Mouse (Mus musculus) forebrain, embryonic 13.5 days (tissue): ENCODE measurements around the gene Nxt1. TPM values are rescaled to one million over a fixed set of nuclear protein-coding genes. Genes with fewer than 3 reads are reported as not detected.

Experiments used
- ATAC-seq: fragments of 200-750 bp; cut with Nextera tagmentation; 2 replicates; pipeline ENCODE4 v1.8.0; 2017
- H3K27ac ChIP-seq: fragments of 300-500 bp; sonication (generic); 2 replicates; pipeline ENCODE4 v1.5.1; 2015; ENCODE audit warnings: inconsistent platforms, mild to moderate bottlenecking, moderate library complexity
- H3K27me3 ChIP-seq: fragments of 300-500 bp; sonication (generic); 2 replicates; pipeline ENCODE4 v1.6.1; 2015; ENCODE audit warnings: mild to moderate bottlenecking, inconsistent platforms
- H3K36me3 ChIP-seq: fragments of 300-500 bp; sonication (generic); 2 replicates; pipeline ENCODE4 v1.6.1; 2015; ENCODE audit warnings: mild to moderate bottlenecking, inconsistent platforms; ENCODE audit not compliant: poor library complexity, severe bottlenecking
- H3K4me1 ChIP-seq: fragments of 300-500 bp; sonication (generic); 2 replicates; pipeline ENCODE4 v1.6.1; 2015; ENCODE audit warnings: inconsistent platforms
- H3K4me2 ChIP-seq: fragments of 300-500 bp; sonication (generic); 2 replicates; pipeline ENCODE4 v1.6.1; 2015; ENCODE audit warnings: inconsistent platforms, mild to moderate bottlenecking, moderate library complexity
- H3K4me3 ChIP-seq: fragments of 300-500 bp; sonication (generic); 2 replicates; pipeline ENCODE4 v1.5.1; 2015; ENCODE audit warnings: mild to moderate bottlenecking, inconsistent platforms
- H3K9ac ChIP-seq: fragments of 300-500 bp; sonication (generic); 2 replicates; pipeline ENCODE4 v1.6.1; 2015; ENCODE audit warnings: mild to moderate bottlenecking, inconsistent platforms
- H3K9me3 ChIP-seq: fragments of 300-500 bp; sonication (generic); replicated peaks from 2 replicates; pipeline ENCODE4 v1.6.1; 2016; ENCODE audit warnings: inconsistent platforms
- WGBS: fragments of 180-500 bp; shearing (Covaris S2); methylation state at CpG from one replicate; pipeline ENCODE4 v1.1.7; 2015; 5-methylcytosine and 5-hydroxymethylcytosine counted together
- polyA plus RNA-seq: library from polyadenylated mRNA; unstranded; fragments of >200 nt; fragmentation: Nextera tagmentation; extraction: Ambion mirVana; gene quantifications from 2 replicates; pipeline ENCODE4 v1.2.1, GENCODE M21; 2015

Nxt1 gene
- 101 and 102 TPM in 2 replicates for polyA plus RNA-seq

DNA sequence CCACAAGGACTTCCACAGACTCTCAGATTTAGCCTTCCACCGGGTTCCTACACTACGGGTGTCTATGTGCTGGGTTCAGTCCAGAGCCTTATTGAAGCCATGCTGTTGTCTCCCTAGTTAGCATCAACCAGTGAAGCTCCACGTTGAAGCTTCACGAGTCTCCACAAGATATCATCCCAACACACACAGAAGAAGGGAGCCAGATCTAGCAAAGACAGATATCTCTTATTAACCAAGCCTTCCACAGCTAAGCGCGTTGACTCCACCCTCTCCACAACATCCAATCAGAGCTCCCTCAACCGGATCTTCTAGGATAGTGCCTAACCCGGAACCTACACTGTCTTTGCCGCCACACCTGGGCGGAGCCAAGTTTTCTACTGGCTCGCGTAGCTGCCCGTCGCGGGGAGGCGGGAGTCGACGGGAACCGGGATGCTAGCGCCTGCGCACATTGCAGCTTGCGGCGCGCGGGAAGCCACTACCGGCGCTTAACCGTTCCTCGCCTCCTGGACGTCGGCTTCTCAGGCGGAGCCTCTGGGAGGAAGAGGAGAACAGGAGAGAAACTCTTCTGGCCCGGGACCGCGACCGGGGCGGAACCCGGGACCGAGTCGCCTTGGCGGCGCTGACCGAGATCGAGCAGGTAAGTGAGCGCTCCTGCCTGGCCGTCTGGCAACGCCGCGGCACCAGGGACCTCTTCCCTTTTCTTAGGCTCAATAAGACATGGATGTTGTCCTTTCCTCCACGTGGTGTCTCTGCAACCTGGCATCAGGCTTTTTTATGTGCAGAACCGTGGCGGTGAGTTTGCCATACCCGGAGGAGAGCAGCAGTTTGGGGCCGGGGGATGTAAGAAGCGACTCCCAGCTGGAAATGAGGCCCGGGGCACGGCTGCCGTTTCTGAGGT lies at the start of gene Nxt1:
Gene Nxt1, plus strand, starts transcription at position 403 of the 898 bp plus-strand sequence.
- H3K4me3 ChIP-seq, result peak within 1 kb of the TSS; percentile 81
- peak within 1 kb of the TSS; percentile 93 for H3K9ac ChIP-seq
- peaks cover 41% of the 10 kb centered on the region for H3K4me1 ChIP-seq
- H3K27me3 ChIP-seq, result no peaks in the 10 kb centered on the region
- no peaks in the 10 kb centered on the region for H3K9me3 ChIP-seq
- under 1% methylated on average over 58 of the region's 58 CpGs for WGBS
- H3K4me2 ChIP-seq, result peak within 1 kb of the TSS; percentile 91
- peak within 1 kb of the TSS; percentile 61 for H3K27ac ChIP-seq
- ATAC-seq, result peak; percentile 100
- H3K36me3 ChIP-seq, result peaks cover 27% of the 10 kb centered on the region

DNA sequence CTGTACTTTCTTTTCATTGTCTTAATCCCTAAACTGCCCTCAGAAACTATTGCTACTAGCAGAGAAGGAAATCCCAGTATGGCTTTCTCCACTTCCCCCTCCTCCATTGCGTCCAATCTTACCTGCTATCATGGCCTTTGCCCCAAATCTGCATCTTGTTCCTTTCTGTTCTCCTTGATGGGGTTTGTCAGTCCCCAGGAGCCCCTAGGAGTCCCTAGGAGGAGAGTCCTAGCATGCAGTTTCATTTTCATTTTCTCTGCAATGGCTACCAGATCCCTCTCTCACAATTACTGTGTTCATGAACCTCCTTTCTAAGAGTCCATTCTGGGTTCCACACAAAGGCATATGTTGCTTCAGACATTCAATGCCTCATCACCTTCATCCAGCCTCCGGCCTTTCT lies 49.3 kb upstream of the Nxt1 start:
- 90% methylated on average over 2 of the region's 2 CpGs for WGBS
- no peaks in the 10 kb centered on the region for H3K36me3 ChIP-seq
- no peaks in the 10 kb centered on the region for H3K9me3 ChIP-seq
- H3K27me3 ChIP-seq, result no peaks in the 10 kb centered on the region
- ATAC-seq, result no peak
- no peak overlapping the region for H3K27ac ChIP-seq
- H3K4me1 ChIP-seq, result no peaks in the 10 kb centered on the region
- no peak overlapping the region for H3K4me3 ChIP-seq
- H3K9ac ChIP-seq, result no peak overlapping the region
- no peak overlapping the region for H3K4me2 ChIP-seq

- Histone ChIP-seq H3K27ac (no peak overlapping the region), H3K4me3 (no peak overlapping the region), H3K4me1 (no peaks in the 10 kb centered on the region), H3K27me3 (no peaks in the 10 kb centered on the region), H3K36me3 (no peaks in the 10 kb centered on the region), H3K9me3 (no peaks in the 10 kb centered on the region), H3K9ac (no peak overlapping the region), H3K4me2 (no peak overlapping the region)
- no peak for ATAC-seq
- 89% methylated on average over 3 of the region's 3 CpGs for WGBS
These were observed 47.9 kb upstream of the Nxt1 start for GRCm38 (mm10) chr2:148624484-148624883.

DNA sequence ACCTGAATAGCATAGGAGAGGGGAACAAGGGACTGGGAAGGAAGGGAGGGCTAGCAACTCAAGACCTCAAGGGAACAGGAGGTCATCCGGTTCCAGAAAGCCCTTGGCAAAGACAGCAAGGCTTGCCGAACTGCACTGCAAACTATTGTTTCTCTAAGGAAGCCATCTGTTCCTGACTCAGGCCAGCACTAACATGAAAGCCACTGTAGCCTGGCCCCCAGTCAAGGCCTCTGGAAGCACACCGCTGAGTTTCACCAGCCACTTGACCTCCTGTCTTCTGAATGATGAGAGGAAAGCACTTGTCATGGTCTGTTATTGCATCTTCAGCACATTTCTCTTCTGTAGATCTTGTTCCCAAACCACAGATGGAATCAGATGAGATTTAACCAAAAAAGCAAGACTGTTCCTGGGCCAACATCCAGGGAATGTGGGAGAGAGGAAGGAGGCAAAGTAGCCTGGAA lies 45.4 kb upstream of the Nxt1 start:
- no peaks in the 10 kb centered on the region for H3K9me3 ChIP-seq
- H3K4me3 ChIP-seq, result no peak overlapping the region
- H3K36me3 ChIP-seq, result no peaks in the 10 kb centered on the region
- WGBS, result 77% methylated on average over 3 of the region's 3 CpGs
- no peak overlapping the region for H3K4me2 ChIP-seq
- no peak overlapping the region for H3K9ac ChIP-seq
- H3K27me3 ChIP-seq, result no peaks in the 10 kb centered on the region
- no peak for ATAC-seq
- H3K27ac ChIP-seq, result no peak overlapping the region
- no peaks in the 10 kb centered on the region for H3K4me1 ChIP-seq

DNA sequence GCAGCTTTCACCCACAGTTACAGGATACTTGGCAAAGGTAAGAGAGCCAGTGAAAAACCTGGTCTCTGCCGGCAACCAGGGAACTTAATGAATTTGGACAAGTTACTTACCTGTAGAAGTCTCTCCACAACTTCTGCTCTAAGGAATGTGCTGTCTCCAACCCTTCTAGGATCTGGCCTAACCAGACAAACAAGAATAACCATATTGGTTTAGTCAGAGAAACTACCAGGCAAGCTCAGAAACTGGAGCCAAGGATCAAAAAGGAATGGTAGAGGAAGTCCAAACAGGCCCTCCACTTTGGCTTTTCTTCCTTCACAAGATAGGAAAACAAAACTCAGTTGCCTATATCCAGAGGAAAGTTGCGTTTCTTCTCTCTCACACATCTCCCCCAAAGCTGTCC lies 41.4 kb upstream of the Nxt1 start:
- WGBS, result 94% methylated on average over 2 of the region's 2 CpGs
- Histone ChIP-seq H3K4me1 (no peaks in the 10 kb centered on the region), H3K4me2 (no peak overlapping the region), H3K36me3 (no peaks in the 10 kb centered on the region), H3K9ac (no peak overlapping the region), H3K4me3 (no peak overlapping the region), H3K9me3 (no peaks in the 10 kb centered on the region), H3K27ac (no peak overlapping the region), H3K27me3 (no peaks in the 10 kb centered on the region)
- ATAC-seq, result no peak

GRCm38 (mm10) chr2:148631602-148632001 lies 40.8 kb upstream of the Nxt1 start:
- Histone ChIP-seq H3K27ac (no peak overlapping the region), H3K4me2 (no peak overlapping the region), H3K4me3 (no peak overlapping the region), H3K27me3 (no peaks in the 10 kb centered on the region), H3K9ac (no peak overlapping the region), H3K36me3 (no peaks in the 10 kb centered on the region), H3K4me1 (no peaks in the 10 kb centered on the region), H3K9me3 (no peaks in the 10 kb centered on the region)
- no peak for ATAC-seq
- WGBS, result 97% methylated on average over 3 of the region's 3 CpGs

DNA sequence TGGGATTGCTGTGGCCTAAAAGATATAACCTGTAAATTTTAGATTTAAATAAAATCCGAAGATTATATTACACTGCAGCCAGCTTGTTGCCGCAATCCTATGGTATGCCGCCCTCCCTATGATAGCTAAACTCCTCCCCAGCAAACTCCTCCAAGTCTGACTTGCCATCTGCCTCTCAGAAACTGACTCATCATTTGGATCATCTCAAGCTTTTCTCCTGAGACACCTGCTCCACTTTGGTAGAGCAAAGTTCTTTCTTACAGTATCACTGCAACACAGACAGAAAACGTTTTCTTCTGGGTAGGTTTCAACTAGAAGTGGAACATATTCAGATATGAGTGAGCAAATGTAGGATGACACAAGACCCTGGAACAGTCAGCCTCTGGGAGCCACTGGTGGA lies 37.9 kb upstream of the Nxt1 start:
- Histone ChIP-seq H3K4me2 (no peak overlapping the region), H3K9ac (no peak overlapping the region), H3K36me3 (no peaks in the 10 kb centered on the region), H3K27ac (no peak overlapping the region), H3K4me3 (no peak overlapping the region), H3K4me1 (no peaks in the 10 kb centered on the region), H3K9me3 (no peaks in the 10 kb centered on the region), H3K27me3 (no peaks in the 10 kb centered on the region)
- ATAC-seq, result no peak
- 94% methylated on average over 4 of the region's 4 CpGs for WGBS

- Histone ChIP-seq H3K9me3 (no peaks in the 10 kb centered on the region), H3K4me3 (no peak overlapping the region), H3K27ac (no peak overlapping the region), H3K4me2 (no peak overlapping the region), H3K4me1 (no peaks in the 10 kb centered on the region), H3K9ac (no peak overlapping the region), H3K36me3 (no peaks in the 10 kb centered on the region), H3K27me3 (no peaks in the 10 kb centered on the region)
- WGBS, result 82% methylated on average over 1 of the region's 1 CpGs
- ATAC-seq, result no peak
These were observed 29.6 kb upstream of the Nxt1 start for GRCm38 (mm10) chr2:148642610-148643370.

DNA sequence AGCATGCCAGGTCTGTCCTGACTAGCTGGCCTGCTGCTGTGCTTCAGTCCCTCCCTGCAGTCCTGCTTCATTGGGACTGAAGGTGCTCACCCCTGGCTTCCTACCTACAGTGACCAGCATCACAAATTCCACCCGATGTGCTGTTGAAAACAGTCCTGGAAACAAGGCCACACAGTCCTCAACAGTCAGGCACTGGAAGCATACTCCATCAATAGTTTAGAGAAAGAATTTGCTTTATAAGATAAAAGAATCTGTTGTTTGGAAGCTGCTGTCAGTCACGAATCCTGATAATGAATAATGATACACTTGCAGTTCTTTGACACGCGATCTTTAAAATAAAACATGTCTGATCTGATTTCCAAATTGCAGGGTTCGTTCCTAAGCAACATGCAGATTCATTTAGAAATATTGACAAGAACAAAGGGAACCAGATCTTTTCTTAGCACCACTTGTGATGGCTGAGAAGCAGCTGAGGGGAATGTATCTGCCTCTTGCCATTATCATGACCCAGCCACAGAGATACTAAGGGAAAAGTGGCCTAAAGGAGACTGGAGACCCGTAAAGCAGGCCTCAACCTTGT lies 27.9 kb upstream of the Nxt1 start:
- no peak overlapping the region for H3K4me2 ChIP-seq
- peak; percentile 59 for ATAC-seq
- no peaks in the 10 kb centered on the region for H3K9me3 ChIP-seq
- no peak overlapping the region for H3K4me3 ChIP-seq
- 68% methylated on average over 6 of the region's 6 CpGs for WGBS
- H3K36me3 ChIP-seq, result no peaks in the 10 kb centered on the region
- H3K27me3 ChIP-seq, result no peaks in the 10 kb centered on the region
- no peak overlapping the region for H3K27ac ChIP-seq
- no peak overlapping the region for H3K9ac ChIP-seq
- no peaks in the 10 kb centered on the region for H3K4me1 ChIP-seq

GRCm38 (mm10) chr2:148650587-148651357 lies 21.6 kb upstream of the Nxt1 start:
- H3K27me3 ChIP-seq, result no peaks in the 10 kb centered on the region
- no peak overlapping the region for H3K4me3 ChIP-seq
- no peak overlapping the region for H3K27ac ChIP-seq
- WGBS, result 7% methylated on average over 3 of the region's 3 CpGs
- H3K9me3 ChIP-seq, result no peaks in the 10 kb centered on the region
- H3K36me3 ChIP-seq, result no peaks in the 10 kb centered on the region
- H3K4me1 ChIP-seq, result 0 out of 2 replicates have a peak, but pooled peaks cover 10% of the 10 kb centered on the region
- no peak overlapping the region for H3K4me2 ChIP-seq
- H3K9ac ChIP-seq, result no peak overlapping the region
- ATAC-seq, result peak; percentile 26; the same call in 1 of the 2 replicates

DNA sequence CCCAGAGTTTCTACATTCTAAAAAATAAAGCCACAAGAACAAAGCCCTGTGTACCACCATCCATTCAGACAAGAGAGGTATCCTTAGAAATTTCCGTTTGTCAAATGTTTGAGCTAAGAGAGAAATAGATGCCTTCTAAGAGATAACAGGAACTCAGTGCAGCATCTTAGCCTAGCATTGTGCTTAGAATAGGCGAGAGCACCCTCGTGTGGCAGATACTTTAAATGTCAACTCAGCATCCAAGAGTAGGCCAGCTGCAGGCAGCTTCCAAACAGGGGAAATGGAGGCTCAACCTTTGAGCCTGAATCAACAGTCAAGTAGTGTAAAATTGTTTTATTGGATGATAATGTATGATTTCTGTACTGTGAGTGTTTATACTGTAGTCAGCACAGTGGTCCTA lies 17.4 kb upstream of the Nxt1 start:
- H3K4me2 ChIP-seq, result no peak overlapping the region
- H3K36me3 ChIP-seq, result no peaks in the 10 kb centered on the region
- no peak overlapping the region for H3K9ac ChIP-seq
- H3K9me3 ChIP-seq, result no peaks in the 10 kb centered on the region
- H3K27ac ChIP-seq, result no peak overlapping the region
- 4% methylated on average over 3 of the region's 3 CpGs for WGBS
- H3K4me1 ChIP-seq, result 0 out of 2 replicates have a peak, but pooled peaks cover 10% of the 10 kb centered on the region
- ATAC-seq, result peak; percentile 84
- no peak overlapping the region for H3K4me3 ChIP-seq
- H3K27me3 ChIP-seq, result no peaks in the 10 kb centered on the region
